Mouse (Mus musculus) spleen, postnatal 36 days (tissue): ENCODE data around the gene Eepd1.

Experiments used
- DNase-seq, 2 experiments: peaks; one replicate each; pipeline ENCODE4 v3.0.0; 2022; ENCODE audit warnings: low spot score in 2 of 2, mixed read lengths in 1 of 2

The Eepd1 gene

GRCm38 (mm10) chr9:25489221-25489960 is 8.0 kb downstream of the Eepd1 start:
- DNase-seq = no peak

- no peak for DNase-seq
These were observed 9.2 kb downstream of the Eepd1 start for GRCm38 (mm10) chr9:25490278-25491145.

GRCm38 (mm10) chr9:25493918-25494317 is 12.6 kb downstream of the Eepd1 start:
- DNase-seq = no peak

- DNase-seq = no peak
These were observed 14.3 kb downstream of the Eepd1 start for GRCm38 (mm10) chr9:25495601-25496000.

- no peak for DNase-seq
These were observed 14.8 kb downstream of the Eepd1 start for GRCm38 (mm10) chr9:25496196-25496595.

GRCm38 (mm10) chr9:25496703-25497102 is 15.4 kb downstream of the Eepd1 start:
- DNase-seq = no peak

GRCm38 (mm10) chr9:25498770-25499169 is 17.4 kb downstream of the Eepd1 start:
- DNase-seq = no peak

GRCm38 (mm10) chr9:25499306-25499705 is 18.0 kb downstream of the Eepd1 start:
- no peak for DNase-seq

- DNase-seq = no peak
These were observed 18.7 kb downstream of the Eepd1 start for GRCm38 (mm10) chr9:25500031-25500430.

- DNase-seq = no peak
These were observed 27.5 kb downstream of the Eepd1 start for GRCm38 (mm10) chr9:25508825-25509224.

- no peak for DNase-seq
These were observed 29.2 kb downstream of the Eepd1 start for GRCm38 (mm10) chr9:25510572-25510971.

- no peak for DNase-seq
These were observed 31.7 kb downstream of the Eepd1 start for GRCm38 (mm10) chr9:25513050-25513449.

- no peak for DNase-seq
These were observed 32.2 kb downstream of the Eepd1 start for GRCm38 (mm10) chr9:25513556-25513955.

GRCm38 (mm10) chr9:25516640-25517039 is 35.3 kb downstream of the Eepd1 start:
- no peak for DNase-seq

- DNase-seq = no peak
These were observed 36.6 kb downstream of the Eepd1 start for GRCm38 (mm10) chr9:25517982-25518381.

GRCm38 (mm10) chr9:25519193-25519592 is 37.8 kb downstream of the Eepd1 start:
- no peak for DNase-seq

- no peak for DNase-seq
These were observed 39.5 kb downstream of the Eepd1 start for GRCm38 (mm10) chr9:25520826-25521225.

GRCm38 (mm10) chr9:25521825-25522224 is 40.5 kb downstream of the Eepd1 start:
- no peak for DNase-seq

GRCm38 (mm10) chr9:25526516-25526915 is 45.2 kb downstream of the Eepd1 start:
- no peak for DNase-seq

- no peak for DNase-seq
These were observed 45.6 kb downstream of the Eepd1 start for GRCm38 (mm10) chr9:25526927-25527337.

GRCm38 (mm10) chr9:25527359-25528038 is 46.2 kb downstream of the Eepd1 start:
- DNase-seq = no peak

GRCm38 (mm10) chr9:25531627-25532026 is 50.3 kb downstream of the Eepd1 start:
- no peak for DNase-seq
